Mouse (Mus musculus): ENCODE results near the gene Gm34302.

The Gm34302 gene

DNA sequence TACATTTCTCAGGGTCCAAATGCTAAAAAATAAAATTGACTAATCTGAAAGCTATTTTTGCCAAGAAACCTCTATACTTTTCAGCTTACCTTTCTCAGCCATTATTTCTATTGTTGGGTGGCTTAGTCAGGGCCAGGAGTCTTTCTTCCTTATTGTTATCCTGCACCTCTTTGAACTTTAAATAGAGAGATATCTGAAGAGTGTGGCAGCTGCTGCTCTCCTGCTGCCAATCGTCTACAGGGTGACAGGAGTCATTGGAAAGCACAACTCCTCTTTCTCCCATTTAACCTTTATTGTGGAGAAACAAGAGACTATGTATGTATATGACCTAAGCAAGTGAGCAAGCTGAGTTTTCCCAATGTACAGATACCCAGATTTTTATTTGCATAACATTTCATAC is at the start of gene Gm34302:
Gm34302 (minus strand) TSS at position 154 of the 400 bp plus-strand sequence.
- DNase-seq (ENCODE audit: low spot score in 2 of 2) = no peak

DNA sequence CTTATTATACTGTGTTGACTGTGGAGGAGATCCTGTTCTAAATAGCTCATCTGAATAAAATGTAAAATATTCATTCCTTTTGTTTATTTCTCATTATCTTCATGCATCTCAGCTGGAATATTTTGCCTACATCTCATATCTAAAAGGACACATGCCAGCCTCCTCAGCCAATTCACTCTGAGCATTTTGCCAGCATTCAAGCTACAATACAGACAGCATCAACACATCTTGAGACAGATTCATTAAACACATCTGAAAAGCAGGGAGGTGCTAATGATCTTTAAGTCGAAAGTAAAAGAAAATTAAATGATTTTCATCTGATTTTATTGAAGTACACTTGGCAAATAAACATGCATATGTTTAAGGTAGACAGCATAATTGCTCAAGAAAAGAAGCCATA is 48.2 kb upstream of the Gm34302 start:
- DNase-seq (ENCODE audit: low spot score in 2 of 2) = no peak

DNA sequence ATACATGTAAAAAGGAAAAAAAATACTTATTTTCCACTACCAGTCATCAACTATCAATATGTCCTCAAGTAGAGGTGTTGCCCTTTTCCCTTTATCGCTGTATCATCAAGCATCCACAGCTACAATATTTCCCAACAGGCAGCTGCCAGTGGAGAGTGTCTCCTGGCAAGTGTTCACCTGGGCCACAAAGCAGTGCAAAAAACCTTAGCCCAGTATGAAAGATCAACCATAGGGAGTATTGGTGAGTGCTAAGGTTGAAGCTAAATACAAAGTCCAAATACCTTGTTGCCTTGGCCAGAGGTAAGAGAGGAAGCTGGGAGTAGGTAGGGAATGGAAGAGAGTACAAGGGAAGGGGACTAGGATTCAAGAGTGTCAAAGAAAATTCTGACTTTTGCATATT is 34.0 kb upstream of the Gm34302 start:
- DNase-seq (ENCODE audit: low spot score in 2 of 2) = no peak

DNA sequence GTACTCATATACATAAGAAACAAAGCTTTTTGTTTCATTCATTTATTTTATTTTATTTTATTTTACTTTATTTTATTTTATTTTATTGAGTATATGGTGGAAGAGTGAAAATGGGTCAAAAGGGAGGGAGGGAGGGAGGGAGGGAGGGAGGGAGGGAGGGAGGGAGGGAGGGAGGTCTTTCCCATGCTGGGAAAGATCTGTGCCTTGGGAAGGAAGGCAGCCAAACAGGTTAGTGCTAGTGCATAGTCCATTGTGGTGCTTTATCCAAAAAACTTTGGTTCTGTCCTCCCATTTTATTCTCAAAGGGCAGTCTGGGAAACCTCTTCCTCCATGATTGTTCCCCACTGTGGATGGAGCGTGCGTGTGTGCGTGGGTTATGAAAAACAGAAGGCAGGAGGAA is 32.6 kb upstream of the Gm34302 start:
- DNase-seq (ENCODE audit: low spot score in 2 of 2) = peak in 1 of 2 experiments; percentile 20

DNA sequence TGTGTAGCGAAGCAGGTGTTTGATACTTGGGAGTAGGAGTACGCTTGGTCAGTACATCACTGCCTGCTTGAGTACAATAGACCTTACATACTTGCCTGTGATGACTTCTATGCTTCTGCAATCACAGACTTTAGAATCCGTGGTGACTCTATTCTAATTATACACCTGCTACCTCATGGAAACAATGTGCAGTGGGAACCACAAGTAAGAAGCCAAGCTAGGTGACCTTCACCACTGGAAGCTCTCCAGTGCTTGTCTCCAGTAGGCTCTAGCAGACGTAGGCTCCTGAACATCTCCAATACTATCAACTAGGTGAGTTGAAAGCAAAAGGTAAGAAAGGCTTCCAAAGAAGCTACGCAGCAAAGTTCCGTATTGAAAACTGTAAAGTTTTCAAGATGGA is 27.6 kb upstream of the Gm34302 start:
- DNase-seq (ENCODE audit: low spot score in 2 of 2) = no peak

DNA sequence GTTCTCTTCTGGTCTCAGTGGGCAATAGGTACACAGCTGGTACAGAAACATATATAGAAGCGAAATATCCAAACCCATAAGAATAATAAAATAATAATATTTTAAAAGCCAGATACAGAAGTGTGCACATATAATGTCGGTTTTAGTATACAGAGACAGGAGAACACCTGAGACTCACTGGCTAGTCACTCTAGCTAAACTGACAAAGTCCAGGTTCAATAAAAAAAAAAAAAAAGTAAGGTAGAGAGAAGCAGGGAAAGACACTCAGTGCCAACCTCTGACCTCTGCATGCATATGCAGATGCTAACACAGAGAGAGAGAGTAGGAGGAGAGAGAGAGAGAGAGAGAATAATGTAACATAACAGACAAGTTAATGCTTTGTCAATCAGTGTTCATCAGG is 25.8 kb upstream of the Gm34302 start:
- DNase-seq (ENCODE audit: low spot score in 2 of 2) = no peak

DNA sequence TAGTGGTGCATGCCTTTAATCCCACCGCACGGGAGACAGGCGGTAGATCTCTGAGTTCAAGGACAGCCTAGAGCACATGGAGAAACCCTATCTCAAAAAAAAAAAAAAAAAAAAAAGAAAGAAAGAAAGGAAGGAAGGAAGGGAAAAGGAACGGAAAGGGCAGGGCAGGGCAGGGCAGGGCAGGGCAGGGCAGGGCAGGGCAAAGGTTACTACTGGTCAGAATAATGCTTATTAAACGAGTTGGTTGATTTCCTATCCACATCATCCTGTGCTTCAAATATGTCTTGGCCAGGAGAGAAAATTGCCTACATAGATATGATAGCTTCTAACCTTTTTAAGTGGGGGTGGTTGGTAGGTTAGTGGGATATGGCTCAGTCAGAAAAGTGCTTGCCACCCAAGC is 25.2 kb upstream of the Gm34302 start:
- DNase-seq (ENCODE audit: low spot score in 2 of 2) = no peak

DNA sequence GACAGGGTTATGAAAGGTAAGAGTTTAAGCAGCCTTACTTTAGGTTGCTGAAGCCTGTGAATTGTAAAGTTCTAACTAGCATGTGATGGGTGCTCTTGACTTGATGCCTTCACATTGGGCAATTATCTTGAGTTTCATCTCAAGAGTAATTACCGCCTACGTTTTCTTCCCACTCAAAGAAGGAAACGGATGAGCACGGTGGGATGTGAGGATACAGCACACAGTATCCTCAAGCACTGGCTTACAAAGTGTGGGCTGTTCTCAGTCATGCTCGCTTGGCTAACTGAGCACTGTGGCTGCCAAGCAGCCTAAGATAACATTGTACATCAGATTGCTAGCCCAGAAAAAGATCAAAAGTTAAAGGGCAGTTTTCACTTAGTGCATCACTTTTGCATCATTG is 20.8 kb upstream of the Gm34302 start:
- no peak for DNase-seq (ENCODE audit: low spot score in 2 of 2)

DNA sequence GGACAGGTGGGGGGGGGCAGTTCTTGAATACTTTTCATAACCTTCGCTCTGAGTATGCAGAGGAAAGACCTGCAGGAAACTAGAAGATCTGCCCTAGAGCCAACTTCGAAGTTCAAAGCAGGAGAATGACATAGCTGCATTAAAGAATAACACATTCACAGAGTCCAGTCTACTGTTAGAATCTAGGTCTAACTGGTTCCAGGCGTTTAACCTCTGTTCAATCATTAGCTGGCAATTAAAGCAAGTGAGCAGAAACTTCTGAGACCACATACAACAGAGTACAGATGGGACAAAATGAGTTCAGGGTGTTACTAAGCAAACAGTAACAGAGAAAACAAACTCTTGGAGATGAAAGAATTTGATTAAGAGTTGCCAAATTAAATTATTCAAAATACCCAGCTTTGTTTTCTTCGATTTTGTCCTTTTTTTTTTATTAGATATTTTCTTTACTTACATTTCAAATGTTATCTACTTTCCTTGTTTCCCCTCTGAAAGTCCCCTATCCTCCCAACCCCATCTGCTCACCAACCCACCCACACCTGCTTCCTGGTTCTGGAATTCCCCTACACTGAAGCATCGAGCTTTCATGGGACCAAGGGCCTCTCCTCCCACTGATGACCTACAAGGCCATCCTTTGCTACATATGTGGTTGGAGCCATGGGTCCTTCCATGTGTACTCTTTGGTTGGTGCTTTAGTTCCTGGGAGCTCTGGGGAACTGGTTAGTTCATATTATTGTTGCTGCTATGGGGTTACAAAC is 11.1 kb upstream of the Gm34302 start:
- DNase-seq (ENCODE audit: low spot score in 2 of 2) = no peak

DNA sequence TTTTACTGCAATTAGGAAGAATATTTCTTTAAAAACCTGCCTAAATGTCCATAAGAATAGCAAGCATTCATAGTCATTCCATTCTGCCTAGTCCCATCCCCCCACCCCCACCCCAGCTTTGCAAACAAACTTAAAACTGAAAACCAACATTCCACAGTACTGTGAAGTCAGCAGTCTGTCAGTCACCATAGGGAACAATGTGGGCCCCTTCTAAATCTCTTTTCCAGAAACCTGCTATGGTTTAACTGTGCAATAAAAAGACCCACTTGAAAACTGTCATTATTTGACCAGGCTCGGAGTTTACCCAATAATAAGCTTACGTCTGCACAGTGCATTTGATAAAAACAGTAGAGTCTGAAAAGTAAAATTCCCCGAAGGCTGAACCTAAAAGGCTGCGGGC is 9.9 kb upstream of the Gm34302 start:
- DNase-seq (ENCODE audit: low spot score in 2 of 2) = no peak

DNA sequence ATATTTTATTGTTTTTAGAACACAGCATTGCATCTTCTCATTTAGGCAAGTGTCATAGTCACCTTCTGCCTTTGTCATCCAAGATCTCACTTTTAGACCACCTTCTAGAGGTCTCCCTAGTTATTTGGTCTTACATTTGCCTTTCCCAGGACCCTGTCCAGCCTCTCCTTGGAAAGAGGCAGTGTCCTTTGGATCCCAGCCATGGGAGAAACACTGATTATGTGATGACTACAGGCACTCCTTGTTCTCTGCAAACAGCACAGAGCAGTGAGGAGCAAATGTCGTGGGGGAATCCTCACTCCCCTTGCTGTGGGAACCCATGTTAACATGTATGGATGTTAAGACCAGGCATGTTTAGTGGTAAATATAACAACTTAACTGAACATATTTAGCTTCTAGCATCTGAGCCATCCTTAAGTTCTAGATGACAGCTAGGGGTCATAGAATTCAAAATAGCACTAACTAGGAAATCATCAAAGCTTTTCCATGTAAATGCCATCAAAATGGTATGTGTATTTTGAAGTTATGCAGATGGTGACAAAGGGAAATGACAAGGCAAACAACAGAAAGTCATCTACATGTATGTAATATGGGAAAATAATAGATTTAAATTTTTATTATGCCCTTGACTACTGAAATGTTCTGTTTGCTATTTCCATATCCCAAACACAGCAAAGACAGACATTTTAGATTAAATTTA is 43.1 kb downstream of the Gm34302 start:
- DNase-seq (ENCODE audit: low spot score in 2 of 2) = no peak

DNA sequence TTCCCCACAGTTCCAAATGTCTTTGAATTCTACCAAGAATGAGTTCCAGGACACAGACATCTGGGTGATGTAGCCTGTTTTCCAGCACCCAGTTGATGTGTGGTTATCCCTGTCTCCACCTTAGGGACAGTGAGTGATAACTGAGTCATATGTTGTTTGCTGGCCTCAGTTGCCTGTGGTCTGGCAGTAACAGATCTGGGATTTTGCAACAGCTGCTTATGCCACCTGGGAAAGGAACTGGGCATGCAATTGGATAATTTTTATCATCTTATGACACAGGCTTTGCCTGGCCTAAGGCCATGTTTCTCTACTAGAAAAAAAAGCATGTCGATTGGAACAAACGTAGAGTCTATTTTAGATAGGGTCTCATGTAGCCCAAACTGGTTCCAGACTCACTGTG is 43.9 kb downstream of the Gm34302 start:
- DNase-seq (ENCODE audit: low spot score in 2 of 2) = no peak

DNA sequence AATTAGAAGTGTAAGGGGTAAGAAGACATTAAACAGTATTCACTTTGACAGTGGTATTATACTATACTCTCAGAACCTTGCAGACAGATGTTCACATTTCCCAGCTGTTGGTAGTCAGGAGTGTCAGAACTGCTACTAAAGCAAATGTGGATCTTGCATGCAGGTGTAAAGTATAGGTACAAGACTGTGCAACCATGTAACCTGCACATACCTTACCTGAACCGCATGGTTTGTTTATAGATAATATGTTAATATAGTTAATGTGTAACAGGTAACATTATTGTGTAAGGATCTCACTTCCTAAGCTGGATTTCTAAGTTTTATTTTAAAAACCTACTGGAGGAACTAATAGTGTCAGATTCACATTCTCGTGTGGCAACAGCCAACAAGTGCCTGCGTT is 44.8 kb downstream of the Gm34302 start:
- no peak for DNase-seq (ENCODE audit: low spot score in 2 of 2)

All from spleen, postnatal 10 days (tissue).